Mouse (Mus musculus) kidney, adult 9 months (tissue): ENCODE results near the gene Fam222b.

ENCODE experiments used
- DNase-seq: peaks from one replicate; pipeline ENCODE4 v3.0.0; 2022

Fam222b gene

GRCm38 (mm10) chr11:78094137-78094503 lies 340 bp upstream of the Fam222b start:
- no peak for DNase-seq

GRCm38 (mm10) chr11:78095144-78095516 lies 670 bp downstream of the Fam222b start:
- no peak for DNase-seq

GRCm38 (mm10) chr11:78097077-78097476 lies 2.6 kb downstream of the Fam222b start:
- DNase-seq, result no peak

GRCm38 (mm10) chr11:78100746-78101145 lies 6.3 kb downstream of the Fam222b start:
- no peak for DNase-seq

GRCm38 (mm10) chr11:78102142-78102541 lies 7.7 kb downstream of the Fam222b start:
- DNase-seq, result no peak

GRCm38 (mm10) chr11:78102958-78103747 lies 8.7 kb downstream of the Fam222b start:
- DNase-seq, result peak; percentile 45

- no peak for DNase-seq
Measured at GRCm38 (mm10) chr11:78104501-78104900, 10.0 kb downstream of the Fam222b start.

- DNase-seq, result no peak
Measured at GRCm38 (mm10) chr11:78113616-78114015, 19.2 kb downstream of the Fam222b start.

- no peak for DNase-seq
Measured at GRCm38 (mm10) chr11:78114676-78115366, 20.4 kb downstream of the Fam222b start.

GRCm38 (mm10) chr11:78115367-78116145 lies 21.1 kb downstream of the Fam222b start:
- DNase-seq, result peak; percentile 95

- DNase-seq, result peak; percentile 39
Measured at GRCm38 (mm10) chr11:78116146-78116410, 21.6 kb downstream of the Fam222b start.

- DNase-seq, result no peak
Measured at GRCm38 (mm10) chr11:78118467-78118866, 24.0 kb downstream of the Fam222b start.

- DNase-seq, result no peak
Measured at GRCm38 (mm10) chr11:78119898-78120297, 25.4 kb downstream of the Fam222b start.

GRCm38 (mm10) chr11:78121176-78121575 lies 26.7 kb downstream of the Fam222b start:
- DNase-seq, result peak; percentile 64

GRCm38 (mm10) chr11:78122815-78123214 lies 28.4 kb downstream of the Fam222b start:
- DNase-seq, result no peak

GRCm38 (mm10) chr11:78123782-78124181 lies 29.3 kb downstream of the Fam222b start:
- no peak for DNase-seq

- DNase-seq, result no peak
Measured at GRCm38 (mm10) chr11:78125691-78126090, 31.2 kb downstream of the Fam222b start.

GRCm38 (mm10) chr11:78126739-78127138 lies 32.3 kb downstream of the Fam222b start:
- no peak for DNase-seq

- DNase-seq, result no peak
Measured at GRCm38 (mm10) chr11:78129458-78129857, 35.0 kb downstream of the Fam222b start.

GRCm38 (mm10) chr11:78133915-78134314 lies 39.5 kb downstream of the Fam222b start:
- no peak for DNase-seq

- no peak for DNase-seq
Measured at GRCm38 (mm10) chr11:78134344-78134743, 39.9 kb downstream of the Fam222b start.

- DNase-seq, result peak; percentile 49
Measured at GRCm38 (mm10) chr11:78135314-78135713, 40.9 kb downstream of the Fam222b start.

GRCm38 (mm10) chr11:78136132-78136531 lies 41.7 kb downstream of the Fam222b start:
- no peak for DNase-seq

- peak; percentile 80 for DNase-seq
Measured at GRCm38 (mm10) chr11:78137584-78137983, 43.1 kb downstream of the Fam222b start.
